In genomic region chr2:106828573-106829310, GRCm38 (mm10) we compare ENCODE assay signal across 12 mouse cellular contexts.
A peak's percentile ranks its signal among the peaks of the same experiment; 100 is the strongest.
DNase-seq lines count a peak whose midpoint lies in the region; ATAC-seq lines count a peak whose summit lies in the region.
"Had no signal": no experiment of that assay in that cellular context is flagged by ENCODE, and none has a peak within 500 bp of the region (broad histone marks: within the 10 kb centered on the region; RNA-seq: fewer than 3 reads in every experiment).

No protein-coding gene starts in this region.

- peaks cover 3% of the 10 kb centered on the region for H3K27me3 ChIP-seq in kidney, embryonic 14.5 days (ENCODE audit: control insufficient read depth, insufficient read depth, low read length)
- peaks cover 6% of the 10 kb centered on the region; the same call in 1 of the 2 replicates for H3K27me3 ChIP-seq in forebrain, embryonic 10.5 days (ENCODE audit: poor library complexity, severe bottlenecking)
- no peaks in the 10 kb centered on the region for H3K27me3 ChIP-seq in hindbrain, embryonic 16.5 days (replicated peaks; ENCODE audit: control insufficient read depth, insufficient read depth, low read length)
- H3K27me3 ChIP-seq: lung, embryonic 15.5 days had no signal

- H3K4me1 ChIP-seq in kidney, embryonic 14.5 days (ENCODE audit: control insufficient read depth, insufficient read depth, low read length): peaks cover 6% of the 10 kb centered on the region; the same call in 1 of the 2 replicates
- H3K4me1 ChIP-seq in forebrain, embryonic 10.5 days: peaks cover 43% of the 10 kb centered on the region
- peaks cover 14% of the 10 kb centered on the region for H3K4me1 ChIP-seq in hindbrain, embryonic 16.5 days (ENCODE audit: control insufficient read depth, insufficient read depth, low read depth, low read length)

- 36% methylated on average over 12 of the region's 12 CpGs for WGBS in kidney, embryonic 14.5 days
- 66% methylated on average over 12 of the region's 12 CpGs for WGBS in forebrain, embryonic 10.5 days
- 50% methylated on average over 12 of the region's 12 CpGs for WGBS in hindbrain, embryonic 16.5 days

- no peak overlapping the region for H3K4me3 ChIP-seq in kidney, embryonic 14.5 days (ENCODE audit: low read length)
- H3K4me3 ChIP-seq in forebrain, embryonic 10.5 days: no peak overlapping the region
- H3K4me3 ChIP-seq in hindbrain, embryonic 16.5 days (ENCODE audit: low read length): no peak overlapping the region
- H3K4me3 ChIP-seq: lung, embryonic 15.5 days; myocyte had no signal

- DNase-seq in kidney, postnatal 10 days: no peak
- DNase-seq in cerebellum, postnatal 14 days: peak; percentile 53 to 59
- DNase-seq in forebrain, embryonic 10.5 days (ENCODE audit: extremely low spot score, low spot score): no peak
- no peak for DNase-seq in ovary, postnatal 36 days (ENCODE audit: low spot score)
- no peak for DNase-seq in thymus, postnatal 10 days (ENCODE audit: low spot score in 2 of 2)
- DNase-seq: kidney, adult 8-10 months; thymus, postnatal 4 days had no signal

- H3K4me2 ChIP-seq in kidney, embryonic 14.5 days (replicated peaks; ENCODE audit: low read depth, low read length): no peak overlapping the region
- H3K4me2 ChIP-seq in hindbrain, embryonic 16.5 days (ENCODE audit: low read length): no peak overlapping the region; the same call in 1 of the 2 replicates
- H3K4me2 ChIP-seq: lung, embryonic 15.5 days had no signal

- no peaks in the 10 kb centered on the region for H3K9me3 ChIP-seq in kidney, embryonic 14.5 days (ENCODE audit: control insufficient read depth, low read length)
- H3K9me3 ChIP-seq in forebrain, embryonic 10.5 days: no peaks in the 10 kb centered on the region
- no peaks in the 10 kb centered on the region for H3K9me3 ChIP-seq in hindbrain, embryonic 16.5 days (ENCODE audit: control insufficient read depth, low read length)
- H3K9me3 ChIP-seq: lung, embryonic 15.5 days had no signal

- peak; percentile 41; the same call in 1 of the 2 replicates for ATAC-seq in kidney, embryonic 14.5 days (ENCODE audit: low FRiP score, low TSS enrichment)
- ATAC-seq in hindbrain, embryonic 16.5 days: peak; percentile 41
- ATAC-seq: activated CD4-positive, CD25-positive, alpha-beta regulatory T cell, adult 4 months had no signal

- H3K36me3 ChIP-seq in kidney, embryonic 14.5 days (ENCODE audit: control insufficient read depth, insufficient read depth, low read length): no peaks in the 10 kb centered on the region
- no peaks in the 10 kb centered on the region for H3K36me3 ChIP-seq in forebrain, embryonic 10.5 days (replicated peaks)
- no peaks in the 10 kb centered on the region for H3K36me3 ChIP-seq in hindbrain, embryonic 16.5 days (ENCODE audit: control insufficient read depth, insufficient read depth, low read length)
- H3K36me3 ChIP-seq: lung, embryonic 15.5 days had no signal

- no peak overlapping the region for H3K27ac ChIP-seq in kidney, embryonic 14.5 days (ENCODE audit: low read depth, low read length)
- 0 out of 2 replicates have a peak overlapping the region, but pooled peaks have one; percentile 13 for H3K27ac ChIP-seq in forebrain, embryonic 10.5 days
- H3K27ac ChIP-seq in hindbrain, embryonic 16.5 days (ENCODE audit: low read depth, low read length): peak overlapping the region; percentile 34
- H3K27ac ChIP-seq: lung, embryonic 15.5 days had no signal

- no peak overlapping the region for H3K9ac ChIP-seq in kidney, embryonic 14.5 days (ENCODE audit: low read depth, low read length)
- no peak overlapping the region for H3K9ac ChIP-seq in hindbrain, embryonic 16.5 days (ENCODE audit: low read depth, low read length)
- H3K9ac ChIP-seq: lung, embryonic 15.5 days had no signal

Comparison
In these comparisons a context has a peak if more than half of its experiments do, and no peak if none do; other contexts are left out.
1. DNase-seq: peak in cerebellum, postnatal 14 days (2 of 2); none in kidney, postnatal 10 days (single experiment), forebrain, embryonic 10.5 days (single experiment), ovary, postnatal 36 days (single experiment) and thymus, postnatal 10 days (0 of 2).